Mouse (Mus musculus) cerebellum, adult 2 months (tissue): ENCODE measurements at regions not wholly inside any gene's neighbourhood (a gene's known extent, or its start where the extent isn't known, plus 50 kb on each side); places are given as distances from the start of the nearest gene placed in this dataset.
A peak's percentile ranks its signal among the peaks of the same experiment; 100 is the strongest.

Experiments
- DNase-seq, 2 experiments: peaks; one replicate each; pipeline ENCODE4 v3.0.0; 2021
- H3K27ac ChIP-seq: fragments of 200-500 bp; 2 replicates; pipeline ENCODE4 v1.5.1; 2012; ENCODE audit warnings: low read length, control low read depth, inconsistent platforms; ENCODE audit not compliant: insufficient read depth
- H3K27me3 ChIP-seq: fragments of 200-500 bp; 2 replicates; pipeline ENCODE4 v1.6.1; 2012; ENCODE audit warnings: inconsistent platforms, mild to moderate bottlenecking, low read length, moderate library complexity; ENCODE audit not compliant: control insufficient read depth, insufficient read depth
- H3K4me1 ChIP-seq: fragments of 200-500 bp; 2 replicates; pipeline ENCODE4 v1.6.1; 2011; ENCODE audit warnings: low read length; ENCODE audit not compliant: control insufficient read depth, insufficient read depth
- H3K4me3 ChIP-seq: fragments of 200-500 bp; replicated peaks from 2 replicates; pipeline ENCODE3; 2011; ENCODE audit warnings: mild to moderate bottlenecking, low read depth, low read length, control low read depth; ENCODE audit not compliant: insufficient read depth
- CTCF ChIP-seq: fragments of 200-500 bp; IDR thresholded peaks from 2 replicates; pipeline ENCODE4 v1.5.1; 2011; ENCODE audit warnings: low read depth, mild to moderate bottlenecking, control low read depth, low read length, moderate library complexity, borderline replicate concordance; ENCODE audit not compliant: insufficient read depth
- POLR2A ChIP-seq: fragments of 200-500 bp; IDR thresholded peaks from 2 replicates; pipeline ENCODE4 v1.6.1; 2011; ENCODE audit warnings: low read length, control low read depth, borderline replicate concordance; ENCODE audit not compliant: insufficient read depth
- WGBS: fragments of 180-500 bp; shearing (Covaris S2); methylation state at CpG from one replicate; pipeline ENCODE4 v1.1.7; 2018; 5-methylcytosine and 5-hydroxymethylcytosine counted together

DNA sequence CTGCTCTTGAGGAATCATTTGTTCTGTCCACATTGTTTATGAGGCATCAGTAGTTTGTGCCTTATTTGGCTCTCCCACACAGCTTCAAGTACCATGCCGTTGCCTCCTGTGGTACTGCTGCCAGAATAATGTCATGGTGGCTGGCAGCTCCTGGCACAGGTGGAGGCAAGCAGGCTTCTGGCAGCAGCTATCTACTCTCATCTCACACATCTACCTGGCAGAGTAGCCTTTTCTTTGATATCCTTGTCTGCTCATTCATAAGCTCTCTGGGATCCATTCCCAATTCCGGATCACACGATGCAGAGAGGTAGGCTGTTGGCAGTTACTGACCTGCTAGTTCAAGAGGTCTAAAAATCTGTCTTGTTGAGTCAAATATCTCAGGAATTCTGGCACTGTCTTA lies 373.6 kb upstream of the Depdc1a start:
- H3K27ac ChIP-seq, result no peak overlapping the region
- peak; percentile 40 to 81 for DNase-seq
- TF ChIP-seq POLR2A (no peak), CTCF (no peak)
- H3K4me1 ChIP-seq, result peaks cover 2% of the 10 kb centered on the region; the same call in 1 of the 2 replicates
- H3K4me3 ChIP-seq, result no peak overlapping the region
- H3K27me3 ChIP-seq, result no peaks in the 10 kb centered on the region; the same call in 1 of the 2 replicates
- WGBS, result 6% methylated on average over 3 of the region's 3 CpGs

DNA sequence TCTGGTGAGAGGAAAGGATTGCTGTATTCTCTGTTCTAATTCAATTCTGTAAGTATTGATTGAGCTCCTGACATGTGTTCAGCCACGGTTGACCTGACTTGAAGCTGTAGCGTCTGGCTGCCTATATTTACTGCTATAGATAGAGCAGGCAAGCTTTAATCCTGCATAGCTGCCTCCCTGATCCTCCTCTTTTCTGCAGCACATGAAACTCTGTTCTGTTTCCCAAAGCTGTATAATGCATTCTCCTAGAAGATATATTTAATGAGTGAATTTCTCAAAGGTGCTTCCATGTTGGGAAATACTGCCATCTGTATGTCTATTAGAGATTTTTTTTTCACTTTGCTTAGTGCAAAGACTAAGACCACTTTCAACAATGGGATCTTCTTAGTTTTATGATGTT lies 351.4 kb upstream of the Depdc1a start:
- no peak for DNase-seq
- Histone ChIP-seq H3K27me3 (no peaks in the 10 kb centered on the region; the same call in 1 of the 2 replicates), H3K27ac (no peak overlapping the region), H3K4me3 (no peak overlapping the region), H3K4me1 (no peaks in the 10 kb centered on the region)
- no peak for TF ChIP-seq POLR2A
- TF ChIP-seq CTCF, result no peak
- WGBS, result 52% methylated on average over 2 of the region's 2 CpGs

DNA sequence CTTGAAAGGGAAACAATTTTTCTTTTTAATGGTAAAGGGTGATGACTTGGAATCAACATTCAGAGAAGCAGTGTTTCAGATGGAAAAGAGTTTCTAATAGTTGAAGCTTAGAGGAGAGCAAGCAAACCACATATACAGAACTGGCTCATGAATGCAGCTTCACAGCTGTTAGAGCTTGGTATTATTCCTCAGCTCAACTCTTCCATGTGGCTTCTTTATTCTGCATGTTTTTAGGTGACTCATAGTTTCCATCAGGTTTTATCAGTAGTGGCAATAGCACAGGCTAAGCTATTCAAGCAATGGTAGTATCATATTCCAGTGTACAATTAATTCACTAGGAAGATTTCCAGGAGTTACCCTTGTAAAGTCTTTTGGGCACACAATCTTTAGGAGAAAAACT lies 313.7 kb upstream of the Depdc1a start:
- no peak overlapping the region for H3K4me3 ChIP-seq
- TF ChIP-seq POLR2A (no peak), CTCF (no peak)

DNA sequence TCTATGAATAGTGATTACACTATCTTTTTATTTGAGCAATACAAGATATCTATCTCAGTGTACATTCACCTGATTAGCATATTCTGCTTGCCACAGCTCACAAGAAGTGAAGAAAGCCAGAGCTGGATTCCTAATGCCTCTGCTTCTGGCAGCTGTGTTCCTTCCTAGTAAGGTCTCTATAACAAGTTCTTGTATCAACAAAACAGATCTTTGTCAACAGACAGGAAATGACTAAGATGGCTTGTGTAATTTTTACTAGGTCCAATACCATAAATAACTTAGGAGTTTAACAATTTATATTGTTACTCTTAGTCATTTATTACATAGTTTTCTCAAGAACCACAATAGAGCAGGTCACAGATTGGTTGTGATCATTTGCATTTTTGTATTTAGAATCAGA lies 302.0 kb upstream of the Depdc1a start:
- Histone ChIP-seq H3K4me3 (no peak overlapping the region), H3K27me3 (no peaks in the 10 kb centered on the region), H3K4me1 (no peaks in the 10 kb centered on the region), H3K27ac (no peak overlapping the region)
- no peak for DNase-seq
- TF ChIP-seq POLR2A (no peak), CTCF (no peak)

More for the DNA sequence above, 313.7 kb upstream of the Depdc1a start:
- no peaks in the 10 kb centered on the region for H3K4me1 ChIP-seq
- H3K27ac ChIP-seq, result no peak overlapping the region
- no peak for DNase-seq
- H3K27me3 ChIP-seq, result no peaks in the 10 kb centered on the region
